Mouse (Mus musculus) liver, postnatal 0 days (tissue): ENCODE measurements around the gene Cbarp.

Source experiments
- CTCF ChIP-seq: sonication (generic); IDR thresholded peaks from 2 replicates; pipeline ENCODE4 v1.5.1; 2016; ENCODE audit warnings: antibody characterized with exemption, low read depth
- EP300 ChIP-seq: IDR thresholded peaks from 2 replicates; pipeline ENCODE4 v1.6.1; 2016; ENCODE audit warnings: antibody characterized with exemption, low read depth, mild to moderate bottlenecking

- TF ChIP-seq EP300 (no peak), CTCF (no peak)
Measured at GRCm38 (mm10) chr10:80143664-80144063, 3.0 kb upstream of the Cbarp start.
